Mouse (Mus musculus) bone marrow macrophage, adult 2 months (primary cell): ENCODE measurements around the gene Rplp2.

Source experiments
- CTCF ChIP-seq: IDR thresholded peaks from 2 replicates; pipeline ENCODE4 v1.5.1; 2012; ENCODE audit warnings: low read depth, mild to moderate bottlenecking, low read length, moderate library complexity
- POLR2A ChIP-seq: IDR thresholded peaks from 2 replicates; pipeline ENCODE4 v1.6.1; 2012; ENCODE audit warnings: mild to moderate bottlenecking, low read depth, low read length, borderline replicate concordance

- TF ChIP-seq POLR2A, result no peak
- peak; percentile 39; the same call in 1 of the 2 replicates for TF ChIP-seq CTCF
Measured at GRCm38 (mm10) chr7:141408833-141409232, 38.3 kb upstream of the Rplp2 start.
